Mouse (Mus musculus) ES-E14 (cell line): ENCODE measurements around the gene Exoc4.

Source experiments
- CHD2 ChIP-seq: IDR thresholded peaks from 2 replicates; pipeline ENCODE4 v1.6.1; 2014; ENCODE audit warnings: mild to moderate bottlenecking, low read depth, low read length, inconsistent platforms
- HCFC1 ChIP-seq: IDR thresholded peaks from 2 replicates; pipeline ENCODE4 v1.6.1; 2012; ENCODE audit warnings: low read length, inconsistent platforms, borderline replicate concordance; ENCODE audit not compliant: insufficient read depth

DNA sequence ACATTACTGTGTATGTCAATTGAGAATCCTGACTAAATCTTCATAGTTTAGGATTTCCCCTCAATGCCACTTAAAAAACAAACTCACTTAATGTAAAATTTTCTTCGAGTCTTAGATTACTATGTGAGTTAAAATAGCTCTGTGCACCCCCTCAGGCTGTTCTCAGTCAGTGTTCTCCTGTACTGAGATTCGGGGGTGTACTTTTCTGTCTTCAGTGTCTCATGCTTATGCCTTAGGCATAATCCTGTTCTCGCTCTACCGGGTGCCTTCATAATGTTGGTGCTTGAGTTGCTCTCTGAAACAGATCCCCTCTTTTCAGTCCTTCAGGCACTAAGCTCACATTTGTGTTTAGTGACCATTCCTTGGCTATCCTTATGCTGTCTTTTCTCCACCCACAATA lies 253.5 kb downstream of the Exoc4 start:
- no peak for TF ChIP-seq CHD2
- no peak for TF ChIP-seq HCFC1
